Mouse (Mus musculus) spleen, postnatal 36 days (tissue): ENCODE measurements around the gene Col7a1.

ENCODE experiments used
- DNase-seq, 2 experiments: peaks; one replicate each; pipeline ENCODE4 v3.0.0; 2022; ENCODE audit warnings: low spot score in 2 of 2, mixed read lengths in 1 of 2

The Col7a1 gene

GRCm38 (mm10) chr9:108953081-108953636, at the start of gene Col7a1:
Col7a1 (plus strand) TSS chr9:108953586.
- DNase-seq: no peak

- no peak for DNase-seq
Measured at GRCm38 (mm10) chr9:108912308-108912707, 41.1 kb upstream of the Col7a1 start.

GRCm38 (mm10) chr9:108913161-108913560, 40.2 kb upstream of the Col7a1 start:
- no peak for DNase-seq

- DNase-seq: no peak
Measured at GRCm38 (mm10) chr9:108913621-108914020, 39.8 kb upstream of the Col7a1 start.

GRCm38 (mm10) chr9:108914491-108914890, 38.9 kb upstream of the Col7a1 start, which contains the start of gene Tmem89:
Tmem89 (plus strand) TSS chr9:108914619.
- DNase-seq: no peak

- no peak for DNase-seq
Measured at GRCm38 (mm10) chr9:108925897-108926296, 27.5 kb upstream of the Col7a1 start.

GRCm38 (mm10) chr9:108928424-108928823, 25.0 kb upstream of the Col7a1 start:
- no peak for DNase-seq

- no peak for DNase-seq
Measured at GRCm38 (mm10) chr9:108935991-108936390, 17.4 kb upstream of the Col7a1 start.

- DNase-seq: peak; percentile 93 to 94
Measured at GRCm38 (mm10) chr9:108936418-108937364, 16.7 kb upstream of the Col7a1 start, which contains the start of gene Uqcrc1. Uqcrc1 (plus strand) TSS chr9:108936633.

GRCm38 (mm10) chr9:108945111-108945510, 8.3 kb upstream of the Col7a1 start:
- DNase-seq: no peak

- no peak for DNase-seq
Measured at GRCm38 (mm10) chr9:108945608-108946007, 7.8 kb upstream of the Col7a1 start.

- peak in 1 of 2 experiments; percentile 9 for DNase-seq
Measured at GRCm38 (mm10) chr9:108949231-108949966, 4.0 kb upstream of the Col7a1 start.

- DNase-seq: no peak
Measured at GRCm38 (mm10) chr9:108949967-108950728, 3.2 kb upstream of the Col7a1 start.

GRCm38 (mm10) chr9:108955241-108955640, 1.9 kb downstream of the Col7a1 start:
- DNase-seq: no peak

- no peak for DNase-seq
Measured at GRCm38 (mm10) chr9:108955846-108956245, 2.5 kb downstream of the Col7a1 start.

- DNase-seq: no peak
Measured at GRCm38 (mm10) chr9:108963577-108963976, 10.2 kb downstream of the Col7a1 start.

GRCm38 (mm10) chr9:108964338-108964737, 11.0 kb downstream of the Col7a1 start:
- no peak for DNase-seq

- DNase-seq: no peak
Measured at GRCm38 (mm10) chr9:108970623-108971022, 17.2 kb downstream of the Col7a1 start.

- DNase-seq: no peak
Measured at GRCm38 (mm10) chr9:108976483-108976882, 23.1 kb downstream of the Col7a1 start.

- DNase-seq: no peak
Measured at GRCm38 (mm10) chr9:108977966-108978365, 24.6 kb downstream of the Col7a1 start.

GRCm38 (mm10) chr9:108982498-108982897, 29.1 kb downstream of the Col7a1 start:
- no peak for DNase-seq
